Mouse (Mus musculus) monocyte, adult 5-6 weeks (primary cell): ENCODE data around the gene Cetn4. TPM values are rescaled to one million over a fixed set of nuclear protein-coding genes. Genes with fewer than 3 reads are reported as not detected.

Experiments used
- ATAC-seq: fragments of 153-309, 156-312 bp; replicated peaks from 2 replicates; pipeline ENCODE4 v1.8.0; 2017; ENCODE audit warnings: mild to moderate bottlenecking; ENCODE audit not compliant: low TSS enrichment, insufficient number of reproducible peaks, severe bottlenecking, poor library complexity, low FRiP score
- total RNA-seq: library from RNA; stranded (forward); fragments of 200-1000, 200-491, 200-594 nt; gene quantifications from 3 replicates; pipeline ENCODE4 v1.2.3, GENCODE M21; 2017

Cetn4 gene
- total RNA-seq: 2.9 TPM in 1 of 3 replicates, not detected in the others

DNA sequence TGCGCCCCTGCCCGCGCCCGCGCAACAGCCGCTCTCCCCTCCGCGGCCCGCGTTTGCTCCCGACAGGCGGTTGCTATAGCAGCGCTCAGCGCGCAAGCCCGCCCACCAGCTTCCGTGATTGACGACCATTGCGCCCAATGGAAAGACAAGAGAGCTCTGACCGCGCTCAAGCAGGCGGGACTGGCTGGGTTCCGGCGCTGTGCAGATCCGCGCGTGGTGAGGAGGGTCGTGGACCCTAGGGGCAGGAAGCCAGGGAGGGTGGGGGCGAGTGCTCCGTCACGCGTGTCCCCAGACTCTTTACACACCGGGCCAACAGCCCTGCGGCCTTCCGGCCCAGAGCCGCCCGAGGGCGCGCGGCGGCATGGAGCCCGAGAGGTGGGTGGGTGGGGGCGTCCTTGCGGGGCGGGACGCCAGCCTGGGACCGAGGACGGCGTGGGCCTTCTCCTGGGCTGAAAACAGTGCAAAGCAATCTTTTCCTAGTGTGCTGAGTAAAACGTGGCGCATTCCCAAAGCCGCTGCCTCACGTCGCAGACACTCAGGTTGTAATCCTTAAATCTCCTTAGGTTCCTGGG lies at the start of gene Cetn4, which contains the start of gene Bbs12:
Gene Cetn4 (minus strand): TSS at position 339 of the 572 bp plus-strand sequence.
Gene Bbs12 (plus strand): TSS at position 185 of the 572 bp plus-strand sequence.
- ATAC-seq: peak; percentile 98

GRCm38 (mm10) chr3:37360729-37361128 lies 48.2 kb upstream of the Cetn4 start:
- peak; percentile 33 for ATAC-seq

DNA sequence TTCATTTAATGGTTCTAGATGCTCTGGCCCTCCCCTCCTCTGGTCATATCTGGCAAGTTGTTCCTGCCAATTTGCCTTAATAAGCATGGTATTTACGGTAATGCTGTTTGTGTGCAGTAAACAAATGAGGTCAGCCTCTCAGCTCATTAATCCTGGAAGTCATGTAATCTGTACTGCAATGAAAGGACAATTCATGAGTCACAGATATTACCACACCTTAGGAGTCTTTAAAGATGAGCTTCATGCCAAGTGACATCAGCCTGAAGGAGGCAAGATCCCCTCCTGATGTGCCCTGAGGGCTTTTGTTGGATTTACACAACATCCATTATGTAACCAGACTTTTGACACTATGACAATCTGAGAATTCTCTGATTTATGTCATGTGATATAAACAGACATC lies 42.2 kb upstream of the Cetn4 start:
- ATAC-seq: no peak

DNA sequence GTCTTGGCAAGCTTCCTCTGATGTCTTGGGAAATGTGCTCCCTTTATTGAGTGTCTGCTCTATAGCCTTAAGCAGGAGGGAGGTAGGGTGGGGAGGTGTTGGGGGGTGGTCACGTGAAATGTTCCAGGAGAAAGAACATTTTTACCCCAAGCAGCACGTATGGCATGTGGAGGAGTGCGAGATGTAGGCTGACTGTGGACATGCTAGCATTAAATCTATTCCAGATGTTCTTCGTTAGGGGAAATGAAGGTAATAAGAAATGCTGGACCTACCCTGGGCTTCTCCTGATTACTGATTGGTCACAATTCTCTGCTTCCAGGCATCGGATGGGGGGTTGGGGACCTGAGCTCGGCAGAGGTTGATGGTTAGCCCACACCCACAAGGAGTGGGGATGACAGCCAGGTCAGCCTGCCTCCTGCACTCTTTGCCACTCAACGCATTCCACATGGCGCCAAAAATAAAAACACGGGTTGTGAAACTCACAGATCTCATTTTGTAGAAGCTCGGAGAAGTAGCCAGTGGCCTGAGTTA lies 41.5 kb upstream of the Cetn4 start:
- no peak for ATAC-seq

- ATAC-seq: no peak
Observed at GRCm38 (mm10) chr3:37350386-37350785, 37.9 kb upstream of the Cetn4 start.

DNA sequence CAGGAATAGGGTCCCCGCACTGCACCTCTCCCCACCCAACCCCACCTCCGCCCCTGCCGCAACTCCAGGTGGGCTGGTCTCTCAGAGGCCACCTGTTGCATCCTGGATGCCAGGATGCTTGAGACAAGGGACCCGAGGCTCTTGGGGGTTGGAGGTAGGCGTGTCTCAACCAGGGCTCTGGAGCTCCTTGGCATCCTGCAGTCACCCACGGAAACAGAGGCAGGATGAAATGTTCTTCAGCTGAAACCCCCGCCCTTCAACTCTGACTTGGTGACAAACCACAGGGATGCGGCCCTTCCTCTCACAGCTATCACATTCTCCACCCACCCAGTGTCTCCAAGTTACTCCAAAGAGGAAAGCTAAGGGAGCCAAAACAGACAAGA lies 36.6 kb upstream of the Cetn4 start:
- no peak for ATAC-seq

- no peak for ATAC-seq
Observed at GRCm38 (mm10) chr3:37348221-37349165, 36.0 kb upstream of the Cetn4 start, which contains the start of gene Fgf2. Gene Fgf2 (plus strand): TSS chr3:37348346.

DNA sequence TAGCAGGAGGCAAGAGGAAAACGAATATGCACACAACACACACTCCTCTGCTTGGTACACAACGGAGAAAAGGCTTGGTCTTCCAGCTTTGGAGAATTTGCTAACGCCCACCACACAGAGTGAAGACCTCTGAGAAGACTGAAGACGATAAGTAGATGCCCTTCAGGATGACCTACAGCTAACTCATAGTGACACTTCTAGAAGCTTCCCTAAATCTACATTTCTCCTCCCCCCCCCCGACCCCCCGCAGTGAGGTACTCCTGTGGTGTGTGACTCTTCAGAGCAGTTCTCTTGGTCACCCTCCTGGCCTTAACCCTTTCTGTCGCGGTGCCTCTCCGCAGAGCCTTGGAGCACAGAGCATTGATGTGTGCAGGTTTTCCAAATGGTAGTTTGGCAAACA lies 35.2 kb upstream of the Cetn4 start:
- no peak for ATAC-seq

GRCm38 (mm10) chr3:37342811-37343210 lies 30.3 kb upstream of the Cetn4 start:
- ATAC-seq: no peak

- ATAC-seq: no peak
Observed at GRCm38 (mm10) chr3:37341110-37341509, 28.6 kb upstream of the Cetn4 start.

- ATAC-seq: no peak
Observed at GRCm38 (mm10) chr3:37334053-37334452, 21.5 kb upstream of the Cetn4 start.

DNA sequence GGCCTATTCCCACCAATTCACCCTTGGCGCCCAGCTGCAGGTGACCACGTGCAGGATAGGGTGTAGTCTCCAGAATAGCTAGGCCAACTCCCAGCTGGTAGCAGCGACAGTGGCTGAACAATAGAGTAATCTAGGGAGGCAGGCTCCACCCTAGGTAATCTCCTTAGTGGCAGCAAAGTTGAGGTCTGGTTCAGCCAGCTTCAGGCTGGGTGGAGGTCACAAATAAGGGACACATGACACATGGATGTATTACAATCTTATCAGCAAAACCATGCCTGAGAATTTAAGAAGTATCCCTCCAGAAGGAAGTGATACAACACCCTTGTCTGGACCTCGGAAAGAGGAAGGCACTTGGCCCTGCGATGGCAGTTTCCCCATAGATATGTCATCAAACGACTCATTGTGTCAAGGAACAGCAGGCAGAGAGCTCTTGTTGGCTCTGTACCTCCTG lies 19.5 kb upstream of the Cetn4 start:
- peak; percentile 81 for ATAC-seq

GRCm38 (mm10) chr3:37329963-37330362 lies 17.5 kb upstream of the Cetn4 start:
- no peak for ATAC-seq

DNA sequence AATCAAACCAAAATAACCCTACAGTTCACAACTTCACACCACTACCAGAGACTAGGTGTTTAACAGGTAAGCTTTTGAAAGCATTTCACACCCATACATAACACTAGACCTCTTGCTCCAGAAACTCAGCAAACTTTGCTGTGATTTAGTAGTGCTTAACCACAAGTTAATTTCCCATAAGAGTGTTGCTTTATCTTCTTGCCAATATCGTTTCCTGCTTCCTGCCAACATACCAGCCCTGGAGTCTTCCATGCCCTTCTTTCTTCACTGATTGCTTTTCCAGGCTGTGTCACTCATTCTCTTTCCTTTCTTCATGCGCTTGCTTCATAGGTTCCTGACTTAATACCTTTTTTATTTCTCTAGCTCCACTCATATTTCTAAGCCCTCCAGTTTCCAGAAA lies 16.0 kb upstream of the Cetn4 start:
- no peak for ATAC-seq

GRCm38 (mm10) chr3:37326627-37327026 lies 14.1 kb upstream of the Cetn4 start:
- ATAC-seq: no peak

DNA sequence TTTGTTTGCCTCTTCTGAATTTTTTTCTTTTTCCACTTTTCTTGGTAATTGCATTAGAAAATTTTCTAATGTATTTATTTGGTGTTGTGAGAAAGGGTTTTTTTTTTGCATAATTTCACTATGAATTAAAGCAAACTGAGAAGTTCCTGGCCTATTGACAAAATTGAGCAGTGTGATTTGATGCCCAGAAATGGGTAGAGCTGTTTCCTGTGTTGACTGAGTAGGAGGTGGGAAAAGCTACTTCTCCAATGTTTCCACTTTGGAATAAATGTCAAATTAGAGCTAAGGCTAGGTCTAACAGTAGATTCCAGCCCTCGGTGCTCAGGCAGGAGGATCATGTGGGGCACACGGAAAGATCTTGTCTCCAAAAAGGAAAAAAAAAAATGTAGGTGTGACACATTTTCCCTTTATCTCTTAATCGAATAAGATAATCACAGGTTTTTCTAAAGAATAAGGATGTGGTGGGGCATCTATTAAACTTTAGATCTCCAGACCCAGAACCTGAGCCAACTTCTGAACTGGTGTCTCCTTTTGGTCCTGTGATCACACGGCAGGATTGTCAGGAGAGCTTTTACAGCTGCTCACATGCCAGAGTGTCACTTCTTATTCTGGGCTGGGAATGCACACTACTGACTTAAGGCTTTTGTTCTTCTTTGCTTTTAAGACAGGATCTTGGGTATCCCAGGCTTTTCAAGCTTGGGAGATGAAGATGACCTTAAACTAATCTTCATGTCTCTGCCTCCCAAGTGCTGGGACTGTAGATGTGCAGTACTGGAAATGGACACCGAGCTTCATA lies 13.0 kb upstream of the Cetn4 start:
- ATAC-seq: no peak

DNA sequence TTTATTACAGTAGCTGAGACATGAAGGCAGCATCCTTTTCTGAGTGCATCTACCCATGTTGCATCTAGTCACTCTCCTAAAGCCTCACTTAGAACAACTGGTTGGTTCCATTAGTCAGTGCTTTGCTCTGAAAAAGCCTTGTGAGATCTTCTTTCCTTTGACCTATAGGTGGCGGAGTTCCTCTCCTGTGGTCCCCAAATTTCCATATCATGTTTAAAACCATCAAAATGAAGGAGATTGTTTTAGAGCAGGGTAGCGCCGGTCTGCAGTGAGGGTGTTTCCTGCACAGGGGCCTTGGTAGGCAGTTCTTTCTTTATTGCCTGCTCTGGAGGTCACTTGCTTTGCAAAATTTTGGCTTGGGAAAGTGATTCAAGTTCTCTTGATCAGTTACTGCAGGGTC lies 11.8 kb upstream of the Cetn4 start:
- ATAC-seq: peak; percentile 40; the same call in 1 of the 2 replicates

DNA sequence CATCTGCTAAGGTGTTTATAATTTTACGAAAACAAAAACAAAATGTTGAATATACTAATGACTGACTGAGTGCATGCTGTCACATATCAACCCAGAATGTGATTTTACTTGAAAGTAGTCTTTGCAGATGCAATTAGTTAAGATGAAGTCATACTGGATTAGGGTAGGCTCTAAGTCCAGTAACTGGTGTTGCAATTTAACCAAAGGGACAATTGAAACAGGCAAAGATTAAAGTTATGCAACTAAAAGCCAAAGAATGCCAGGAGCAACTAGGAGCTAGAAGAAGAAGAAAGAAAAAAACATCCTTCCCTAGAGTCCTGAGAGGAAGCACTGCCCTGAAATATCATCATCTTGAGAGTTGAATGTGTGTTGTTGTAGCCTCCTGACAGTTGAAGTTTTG lies 3.7 kb upstream of the Cetn4 start:
- no peak for ATAC-seq

- ATAC-seq: peak; percentile 42; the same call in 1 of the 2 replicates
Observed at GRCm38 (mm10) chr3:37313371-37313770, 863 bp upstream of the Cetn4 start.
